Mouse (Mus musculus): ENCODE results near the gene Kars. TPM values are rescaled to one million over a fixed set of nuclear protein-coding genes. Genes with fewer than 3 reads are reported as not detected.

The Kars gene
- polyA plus RNA-seq (2021; fragmentation: Nextera tagmentation): 52.3 and 68.0 TPM in 2 replicates
- long read RNA-seq, experiment 1, transcript Kars-202 (15 exons, 2,131 nt): minor isoform, 14 of 98 reads
- long read RNA-seq, experiment 1, transcript Kars-201 (14 exons, 2,008 nt): major isoform, 61 of 98 reads
- long read RNA-seq, experiment 1, partial matches to known transcripts: 19 of 98 reads
- long read RNA-seq, experiment 1, other reads (novel, unspliced or antisense): 2 of 98 reads
- long read RNA-seq, experiment 2, transcript Kars-203 (16 exons, 2,189 nt): minor isoform, 19 of 395 reads
- long read RNA-seq, experiment 2, transcript Kars-201 (14 exons, 2,008 nt): major isoform, 260 of 395 reads
- long read RNA-seq, experiment 2, transcript Kars-202 (15 exons, 2,131 nt): minor isoform, 84 of 395 reads
- long read RNA-seq, experiment 2, partial matches to known transcripts: 13 of 395 reads
- long read RNA-seq, experiment 2, other reads (novel, unspliced or antisense): 19 of 395 reads

GRCm38 (mm10) chr8:112010997-112011815, at the start of gene Kars, which contains the start of gene Terf2ip:
Kars (minus strand) TSS chr8:112011323.
Terf2ip (plus strand) TSS chr8:112011398.

DNA sequence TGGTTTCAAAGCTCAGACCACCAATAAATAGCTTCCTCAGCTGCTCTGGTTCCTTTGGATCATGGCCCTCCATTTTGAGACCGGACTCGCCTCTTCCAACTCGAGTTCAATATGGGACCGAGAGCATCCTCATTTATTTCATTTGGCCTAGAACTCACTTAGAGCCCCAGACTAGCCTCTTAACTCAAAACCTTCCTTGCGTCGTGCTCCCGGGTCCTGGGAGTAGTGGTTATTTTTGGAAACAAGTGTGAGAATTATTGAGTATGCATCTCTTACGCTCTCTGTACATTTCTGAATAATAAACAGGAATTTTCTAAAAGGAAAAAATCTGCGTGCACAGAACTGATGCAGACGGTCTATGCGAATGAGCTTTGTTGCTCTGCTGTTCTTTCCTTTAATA, 3.8 kb upstream of the Kars start, which contains the start of gene Gm6793:
TSS of gene Gm6793 (minus strand) at position 101 of the 400 bp plus-strand sequence.

DNA sequence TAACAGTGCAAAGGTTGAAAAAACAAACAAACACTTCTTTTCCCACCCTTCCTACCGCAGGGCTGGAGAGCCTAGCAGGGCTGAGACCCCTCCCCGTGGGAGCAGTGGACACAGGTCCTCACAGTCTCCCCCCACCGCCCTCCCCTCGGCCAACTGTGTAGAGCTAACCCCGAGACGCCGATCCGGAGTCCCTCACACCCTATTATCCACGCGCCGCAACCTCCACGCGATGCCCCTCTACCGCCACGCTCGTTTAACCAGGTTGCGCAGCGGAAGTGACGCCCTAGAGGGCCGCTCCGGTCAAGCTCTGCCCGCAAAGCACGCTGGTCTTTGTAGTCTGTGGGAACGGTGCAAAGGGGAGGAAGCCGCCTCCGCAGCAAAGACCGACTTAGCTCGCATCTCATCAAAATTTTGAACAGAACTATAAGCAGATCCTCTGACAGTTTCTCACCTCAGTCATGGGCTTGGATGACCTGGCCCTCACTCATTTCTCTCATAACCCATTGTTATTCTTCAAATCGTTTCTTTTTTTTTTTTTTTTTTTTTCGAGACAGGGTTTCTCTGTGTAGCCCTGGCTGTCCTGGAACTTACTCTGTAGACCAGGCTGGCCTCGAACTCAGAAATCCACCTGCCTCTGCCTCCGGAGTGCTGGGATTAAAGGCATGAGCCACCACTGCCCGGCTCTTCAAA, 19.0 kb downstream of the Kars start, which contains the start of gene Adat1:
TSS of gene Adat1 (minus strand) at position 290 of the 690 bp plus-strand sequence.

Other genes starting within 250 kb of the Kars start
- 155 TPM in 2 replicates for gene Cfdp1, start 157.0 kb downstream of the Kars start, polyA plus RNA-seq (2021; fragmentation: Nextera tagmentation)
- 3.5 and 7.6 TPM in 2 replicates for gene Tmem170, start 134.6 kb downstream of the Kars start, polyA plus RNA-seq (2021; fragmentation: Nextera tagmentation)
- 1.8 TPM in 2 replicates for gene Chst5, start 100.9 kb downstream of the Kars start, polyA plus RNA-seq (2021; fragmentation: Nextera tagmentation)
- gene Tmem231, start 77.4 kb downstream of the Kars start, polyA plus RNA-seq (2021; fragmentation: Nextera tagmentation): 8.5 and 12.0 TPM in 2 replicates
- 523 and 551 TPM in 2 replicates for gene Gabarapl2, start 70.6 kb downstream of the Kars start, polyA plus RNA-seq (2021; fragmentation: Nextera tagmentation)
- 1.2 TPM in 2 replicates for gene Adat1, start 19.0 kb downstream of the Kars start, polyA plus RNA-seq (2021; fragmentation: Nextera tagmentation)
- gene Terf2ip, start 75 bp upstream of the Kars start, polyA plus RNA-seq (2021; fragmentation: Nextera tagmentation): 44.2 and 46.3 TPM in 2 replicates
- gene Gm6793, start 3.7 kb upstream of the Kars start, polyA plus RNA-seq (2021; fragmentation: Nextera tagmentation): not detected in 2 replicates

Data from layer of hippocampus, adult 6 months (tissue).